In the genomic region with DNA sequence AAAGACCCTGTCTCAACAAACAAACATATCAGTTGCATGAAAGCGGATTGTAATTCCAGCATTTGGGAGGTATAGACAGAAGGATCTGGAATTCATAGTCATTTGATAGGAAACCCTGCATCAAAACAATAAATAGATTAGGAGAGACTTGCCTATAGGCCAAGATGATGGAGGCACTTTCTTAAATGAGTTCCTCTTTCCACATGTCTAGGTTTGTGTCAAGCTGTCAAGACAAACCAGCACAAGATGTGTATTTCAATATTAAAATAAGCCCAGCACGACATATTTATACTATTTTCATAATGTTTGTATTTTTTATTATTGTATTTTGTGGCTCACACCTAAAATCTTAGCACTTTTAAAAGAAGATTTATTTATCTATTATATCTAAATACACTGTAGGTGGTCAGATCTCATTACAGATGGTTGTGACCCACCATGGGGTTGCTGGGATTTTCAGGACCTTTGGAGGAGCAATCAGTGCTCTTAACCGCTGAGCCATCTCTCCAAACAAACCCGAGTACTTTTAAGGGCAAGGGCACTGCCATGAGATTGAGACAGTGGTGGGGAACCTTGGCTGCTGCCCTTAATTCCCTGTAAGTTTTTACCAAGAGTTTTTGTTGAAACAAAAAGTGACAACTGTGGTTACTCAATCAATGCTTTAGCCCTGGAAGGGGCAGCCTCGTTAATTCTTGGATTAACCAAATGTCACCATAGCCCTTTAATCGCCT, we compare ENCODE assay signal across 8 mouse cellular contexts. TPM values are rescaled to one million over a fixed set of nuclear protein-coding genes. Genes with fewer than 3 reads are reported as not detected.
A peak's percentile ranks its signal among the peaks of the same experiment; 100 is the strongest.
DNase-seq lines count a peak whose midpoint lies in the region; ATAC-seq and TF ChIP-seq lines count a peak whose summit lies in the region.

No protein-coding gene starts in this region.

- TF ChIP-seq EP300 in MEL (IDR thresholded peaks at IDR 0.05; ENCODE audit: low read depth in 1 of 2, low read length in 2 of 2): 0 out of 4 replicates have a peak, but pooled peaks of 1 of the 2 experiments have one; percentile 7

- no peak overlapping the region for H3K4me3 ChIP-seq in kidney, adult 2 months (ENCODE audit: insufficient read depth, low read depth, low read length)
- peak overlapping the region; percentile 57 to 99 for H3K4me3 ChIP-seq in MEL (ENCODE audit: control insufficient read depth in 1 of 2, insufficient read depth in 1 of 2, low read depth in 2 of 2, low read length in 2 of 2)
- H3K4me3 ChIP-seq in hindbrain, embryonic 12.5 days: peak overlapping the region; percentile 83
- H3K4me3 ChIP-seq in midbrain, embryonic 13.5 days (replicated peaks): peak overlapping the region; percentile 93

- peak; percentile 68 for ATAC-seq in hindbrain, embryonic 12.5 days (ENCODE audit: low FRiP score)
- peak; percentile 61 for ATAC-seq in midbrain, embryonic 13.5 days
- ATAC-seq in megakaryocyte progenitor cell, adult 5-6 weeks (replicated peaks; ENCODE audit: poor library complexity): no peak

- H3K36me3 ChIP-seq in kidney, adult 2 months (ENCODE audit: control insufficient read depth, insufficient read depth, low read length): peaks cover 7% of the 10 kb centered on the region
- peaks cover 6 to 18% of the 10 kb centered on the region in 2 experiments for H3K36me3 ChIP-seq in MEL (ENCODE audit: control insufficient read depth in 1 of 2, insufficient read depth in 2 of 2, low read length in 2 of 2)
- peaks cover 46% of the 10 kb centered on the region for H3K36me3 ChIP-seq in hindbrain, embryonic 12.5 days
- H3K36me3 ChIP-seq in midbrain, embryonic 13.5 days: peaks cover 57% of the 10 kb centered on the region

- peaks cover 28% of the 10 kb centered on the region for H3K79me2 ChIP-seq in MEL (ENCODE audit: control insufficient read depth, insufficient read depth, low read length, poor library complexity)

- no peak for TF ChIP-seq RAD21 in MEL (IDR thresholded peaks at IDR 0.05; ENCODE audit: low read depth, low read length)

- no peaks in the 10 kb centered on the region for H3K4me1 ChIP-seq in kidney, adult 2 months (ENCODE audit: control insufficient read depth, insufficient read depth, low read length)
- peaks cover 0 to 8% of the 10 kb centered on the region in 2 experiments; a peak in 1 of 4 replicates for H3K4me1 ChIP-seq in MEL (ENCODE audit: control insufficient read depth in 1 of 2, insufficient read depth in 2 of 2, low read length in 2 of 2)
- peaks cover 15% of the 10 kb centered on the region for H3K4me1 ChIP-seq in hindbrain, embryonic 12.5 days
- H3K4me1 ChIP-seq in midbrain, embryonic 13.5 days (replicated peaks): peaks cover 30% of the 10 kb centered on the region

- H3K9me3 ChIP-seq in MEL (replicated peaks; ENCODE audit: insufficient read depth, low read length): no peaks in the 10 kb centered on the region
- no peaks in the 10 kb centered on the region for H3K9me3 ChIP-seq in hindbrain, embryonic 12.5 days (replicated peaks)
- no peaks in the 10 kb centered on the region for H3K9me3 ChIP-seq in midbrain, embryonic 13.5 days

- peak overlapping the region; percentile 91 for H3K4me2 ChIP-seq in hindbrain, embryonic 12.5 days (replicated peaks)
- peak overlapping the region; percentile 94 for H3K4me2 ChIP-seq in midbrain, embryonic 13.5 days (replicated peaks)

- TF ChIP-seq CTCF in kidney, adult 2 months (conservative IDR thresholded peaks at IDR 0.05; ENCODE audit: insufficient read depth, insufficient read length, low read depth, low read length): no peak
- no peak for TF ChIP-seq CTCF in MEL (IDR thresholded peaks at IDR 0.05 in 2 of 3, conservative IDR thresholded peaks at IDR 0.05 in 1 of 3; ENCODE audit: control insufficient read depth in 1 of 3, insufficient read depth in 1 of 3, low read depth in 2 of 3, low read length in 3 of 3, poor library complexity in 1 of 3, severe bottlenecking in 1 of 3)

- no peaks in the 10 kb centered on the region for H3K27me3 ChIP-seq in kidney, adult 2 months (replicated peaks; ENCODE audit: control insufficient read depth, insufficient read depth, low read length)
- no peaks in the 10 kb centered on the region for H3K27me3 ChIP-seq in MEL (ENCODE audit: control insufficient read depth in 1 of 2, insufficient read depth in 2 of 2, low read length in 2 of 2)
- H3K27me3 ChIP-seq in hindbrain, embryonic 12.5 days: no peaks in the 10 kb centered on the region
- H3K27me3 ChIP-seq in midbrain, embryonic 13.5 days: no peaks in the 10 kb centered on the region

- WGBS in kidney, adult 2 months: 21% methylated on average over 6 of the region's 6 CpGs
- 22% methylated on average over 6 of the region's 6 CpGs for WGBS in hindbrain, embryonic 12.5 days
- WGBS in midbrain, embryonic 13.5 days: 22% methylated on average over 6 of the region's 6 CpGs

- DNase-seq in kidney, adult 2 months: no peak
- DNase-seq in kidney, postnatal 36 days: no peak
- DNase-seq in MEL (ENCODE audit: low read depth, low spot score): peak; percentile 73
- no peak for DNase-seq in urinary bladder, postnatal 10 days (ENCODE audit: low spot score)
- DNase-seq in kidney, postnatal 25 days: no peak

- no peak for TF ChIP-seq POLR2A in kidney, adult 2 months (IDR thresholded peaks at IDR 0.05; ENCODE audit: low read depth, low read length)
- TF ChIP-seq POLR2A in MEL (IDR thresholded peaks at IDR 0.05; ENCODE audit: control insufficient read depth in 1 of 2, insufficient read depth in 1 of 2, low read depth in 1 of 2, low read length in 2 of 2, poor library complexity in 1 of 2): no peak

- peak overlapping the region; percentile 83 for H3K9ac ChIP-seq in MEL (ENCODE audit: control insufficient read depth, low read depth, low read length, poor library complexity, severe bottlenecking)
- peak overlapping the region; percentile 57 for H3K9ac ChIP-seq in hindbrain, embryonic 12.5 days
- H3K9ac ChIP-seq in midbrain, embryonic 13.5 days (replicated peaks): peak overlapping the region; percentile 45

- peak overlapping the region; percentile 11 for H3K27ac ChIP-seq in kidney, adult 2 months (ENCODE audit: insufficient read depth, low read depth, low read length)
- H3K27ac ChIP-seq in MEL (ENCODE audit: control insufficient read depth, low read depth, low read length): peak overlapping the region; percentile 78
- peak overlapping the region; percentile 93 for H3K27ac ChIP-seq in hindbrain, embryonic 12.5 days
- H3K27ac ChIP-seq in midbrain, embryonic 13.5 days: peak overlapping the region; percentile 94

TF ChIP-seq in MEL, 35 proteins besides CTCF, POLR2A, EP300 and RAD21 (continues in another document):
- peak; percentile 82 for TF ChIP-seq MXI1 (IDR thresholded peaks at IDR 0.05; ENCODE audit: low read depth, low read length)
- TF ChIP-seq RCOR1 (IDR thresholded peaks at IDR 0.05; ENCODE audit: low read depth, low read length): peak; percentile 29

RNA-seq across cellular contexts. Expression of a gene that starts 0.5 kb away (rescaled TPM):
- 1,031 and 1,047 TPM in 2 replicates for polyA plus RNA-seq in kidney, adult 2 months (2012; rRNA removed)
- total RNA-seq in MEL (2012; rRNA removed): 2,912 and 2,921 TPM in 2 replicates
- polyA plus RNA-seq in MEL (2012; ENCODE audit: insufficient read depth in 1 of 2, insufficient read length in 2 of 2, low read depth in 1 of 2, low replicate concordance in 2 of 2, missing spikeins in 1 of 2): 1,000 to 10,000 TPM in 1 of 2 experiments, not detected in 1; 2,284 TPM
- 989 and 1,031 TPM in 2 replicates for polyA plus RNA-seq in hindbrain, embryonic 12.5 days (2016; fragmentation: Nextera tagmentation; extraction: Ambion mirVana)
- polyA plus RNA-seq in midbrain, embryonic 13.5 days (2015; fragmentation: Nextera tagmentation; extraction: Ambion mirVana): 994 and 1,009 TPM in 2 replicates
- 1,732 and 1,826 TPM in 2 replicates for total RNA-seq in megakaryocyte progenitor cell, adult 5-6 weeks (2015)
- 1,590 and 1,738 TPM in 2 replicates for total RNA-seq in megakaryocyte progenitor cell, adult 5-6 weeks (2017)

RNA-seq across cellular contexts. Expression of a gene that starts 10.0 kb away (rescaled TPM):
- 56.2 and 61.4 TPM in 2 replicates for polyA plus RNA-seq in kidney, adult 2 months (2012; rRNA removed)
- 31.1 and 33.9 TPM in 2 replicates for total RNA-seq in MEL (2012; rRNA removed)
- polyA plus RNA-seq in MEL (2012; ENCODE audit: insufficient read depth in 1 of 2, insufficient read length in 2 of 2, low read depth in 1 of 2, low replicate concordance in 2 of 2, missing spikeins in 1 of 2): 100 to 1,000 TPM in 1 of 2 experiments, not detected in 1; 113 TPM
- 50.8 and 57.4 TPM in 2 replicates for polyA plus RNA-seq in hindbrain, embryonic 12.5 days (2016; fragmentation: Nextera tagmentation; extraction: Ambion mirVana)
- 53.4 and 54.5 TPM in 2 replicates for polyA plus RNA-seq in midbrain, embryonic 13.5 days (2015; fragmentation: Nextera tagmentation; extraction: Ambion mirVana)
- 49.1 and 51.4 TPM in 2 replicates for total RNA-seq in megakaryocyte progenitor cell, adult 5-6 weeks (2015)
- 19.0 and 27.6 TPM in 2 replicates for total RNA-seq in megakaryocyte progenitor cell, adult 5-6 weeks (2017)

RNA-seq across cellular contexts. Expression of a gene that starts 10.7 kb away (rescaled TPM):
- polyA plus RNA-seq in kidney, adult 2 months (2012; rRNA removed): 88.2 and 105 TPM in 2 replicates
- total RNA-seq in MEL (2012; rRNA removed): 16.0 and 17.1 TPM in 2 replicates
- 10 to 100 TPM in 1 of 2 experiments, not detected in 1; 21.7 TPM for polyA plus RNA-seq in MEL (2012; ENCODE audit: insufficient read depth in 1 of 2, insufficient read length in 2 of 2, low read depth in 1 of 2, low replicate concordance in 2 of 2, missing spikeins in 1 of 2)
- 217 and 228 TPM in 2 replicates for polyA plus RNA-seq in hindbrain, embryonic 12.5 days (2016; fragmentation: Nextera tagmentation; extraction: Ambion mirVana)
- polyA plus RNA-seq in midbrain, embryonic 13.5 days (2015; fragmentation: Nextera tagmentation; extraction: Ambion mirVana): 205 and 225 TPM in 2 replicates
- 15.0 and 19.4 TPM in 2 replicates for total RNA-seq in megakaryocyte progenitor cell, adult 5-6 weeks (2015)
- 17.7 and 21.0 TPM in 2 replicates for total RNA-seq in megakaryocyte progenitor cell, adult 5-6 weeks (2017)

RNA-seq across cellular contexts. Expression of a gene that starts 16.9 kb away (rescaled TPM):
- polyA plus RNA-seq in kidney, adult 2 months (2012; rRNA removed): 3.2 and 5.4 TPM in 2 replicates
- 0.12 and 0.20 TPM in 2 replicates for total RNA-seq in MEL (2012; rRNA removed)
- polyA plus RNA-seq in MEL (2012; ENCODE audit: insufficient read depth in 1 of 2, insufficient read length in 2 of 2, low read depth in 1 of 2, low replicate concordance in 2 of 2, missing spikeins in 1 of 2): under 1 TPM in 1 of 2 experiments, not detected in 1; 0.56 TPM
- polyA plus RNA-seq in hindbrain, embryonic 12.5 days (2016; fragmentation: Nextera tagmentation; extraction: Ambion mirVana): 0.19 and 0.30 TPM in 2 replicates
- 0.15 and 0.37 TPM in 2 replicates for polyA plus RNA-seq in midbrain, embryonic 13.5 days (2015; fragmentation: Nextera tagmentation; extraction: Ambion mirVana)
- 8.1 and 8.9 TPM in 2 replicates for total RNA-seq in megakaryocyte progenitor cell, adult 5-6 weeks (2015)
- total RNA-seq in megakaryocyte progenitor cell, adult 5-6 weeks (2017): 4.5 and 4.7 TPM in 2 replicates

RNA-seq across cellular contexts. Expression of a gene that starts 26.0 kb away (rescaled TPM):
- 45.5 and 62.2 TPM in 2 replicates for polyA plus RNA-seq in kidney, adult 2 months (2012; rRNA removed)
- 2.0 and 2.7 TPM in 2 replicates for total RNA-seq in MEL (2012; rRNA removed)
- 10 to 100 TPM in 1 of 2 experiments, not detected in 1; 16.8 TPM for polyA plus RNA-seq in MEL (2012; ENCODE audit: insufficient read depth in 1 of 2, insufficient read length in 2 of 2, low read depth in 1 of 2, low replicate concordance in 2 of 2, missing spikeins in 1 of 2)
- polyA plus RNA-seq in hindbrain, embryonic 12.5 days (2016; fragmentation: Nextera tagmentation; extraction: Ambion mirVana): 5.5 and 6.7 TPM in 2 replicates
- polyA plus RNA-seq in midbrain, embryonic 13.5 days (2015; fragmentation: Nextera tagmentation; extraction: Ambion mirVana): 4.0 and 4.3 TPM in 2 replicates
- 4.4 and 8.4 TPM in 2 replicates for total RNA-seq in megakaryocyte progenitor cell, adult 5-6 weeks (2015)
- total RNA-seq in megakaryocyte progenitor cell, adult 5-6 weeks (2017): 2.9 and 3.2 TPM in 2 replicates

Comparison
In these comparisons a context has a peak if more than half of its experiments do, and no peak if none do; other contexts are left out.
1. H3K27ac ChIP-seq: peak in every context shown above with its lines; median percentile 94 in midbrain, embryonic 13.5 days; 93 in hindbrain, embryonic 12.5 days; 78 in MEL; 11 in kidney, adult 2 months.